Mouse (Mus musculus) heart, embryonic 12.5 days (tissue): ENCODE results near the gene Slc48a1. TPM values are rescaled to one million over a fixed set of nuclear protein-coding genes. Genes with fewer than 3 reads are reported as not detected.

ENCODE experiments used
- ATAC-seq: fragments of 200-750 bp; cut with Nextera tagmentation; 2 replicates; pipeline ENCODE4 v1.8.0; 2017; ENCODE audit warnings: moderate TSS enrichment, moderate library complexity; ENCODE audit not compliant: insufficient number of reproducible peaks, low FRiP score
- H3K27ac ChIP-seq: fragments of 300-500 bp; sonication (generic); 2 replicates; pipeline ENCODE4 v1.5.1; 2016; ENCODE audit warnings: mild to moderate bottlenecking, moderate library complexity; ENCODE audit not compliant: poor library complexity, severe bottlenecking
- H3K27me3 ChIP-seq: fragments of 300-500 bp; sonication (generic); replicated peaks from 2 replicates; pipeline ENCODE4 v1.6.1; 2016; ENCODE audit warnings: mild to moderate bottlenecking, moderate library complexity
- H3K36me3 ChIP-seq: fragments of 300-500 bp; sonication (generic); 2 replicates; pipeline ENCODE4 v1.6.1; 2016; ENCODE audit warnings: mild to moderate bottlenecking, moderate library complexity
- H3K4me1 ChIP-seq: fragments of 300-500 bp; sonication (generic); replicated peaks from 2 replicates; pipeline ENCODE4 v1.6.1; 2016; ENCODE audit warnings: mild to moderate bottlenecking
- H3K4me2 ChIP-seq: fragments of 300-500 bp; sonication (generic); 2 replicates; pipeline ENCODE4 v1.6.1; 2016; ENCODE audit warnings: mild to moderate bottlenecking, moderate library complexity
- H3K4me3 ChIP-seq: fragments of 300-500 bp; sonication (generic); 2 replicates; pipeline ENCODE4 v1.5.1; 2016; ENCODE audit warnings: mild to moderate bottlenecking
- H3K9ac ChIP-seq: fragments of 300-500 bp; sonication (generic); 2 replicates; pipeline ENCODE4 v1.6.1; 2016; ENCODE audit warnings: mild to moderate bottlenecking, moderate library complexity
- H3K9me3 ChIP-seq: fragments of 300-500 bp; sonication (generic); replicated peaks from 2 replicates; pipeline ENCODE4 v1.6.1; 2016; ENCODE audit warnings: mild to moderate bottlenecking, moderate library complexity
- WGBS: fragments of 180-500 bp; shearing (Covaris S2); methylation state at CpG from one replicate; pipeline ENCODE4 v1.1.7; 2016; 5-methylcytosine and 5-hydroxymethylcytosine counted together
- polyA plus RNA-seq: library from polyadenylated mRNA; unstranded; fragments of >200 nt; fragmentation: Nextera tagmentation; extraction: Ambion mirVana; gene quantifications from 2 replicates; pipeline ENCODE4 v1.2.1, GENCODE M21; 2016

Gene Slc48a1
- polyA plus RNA-seq, 1 experiment from 2014 or later = 55.0 TPM

DNA sequence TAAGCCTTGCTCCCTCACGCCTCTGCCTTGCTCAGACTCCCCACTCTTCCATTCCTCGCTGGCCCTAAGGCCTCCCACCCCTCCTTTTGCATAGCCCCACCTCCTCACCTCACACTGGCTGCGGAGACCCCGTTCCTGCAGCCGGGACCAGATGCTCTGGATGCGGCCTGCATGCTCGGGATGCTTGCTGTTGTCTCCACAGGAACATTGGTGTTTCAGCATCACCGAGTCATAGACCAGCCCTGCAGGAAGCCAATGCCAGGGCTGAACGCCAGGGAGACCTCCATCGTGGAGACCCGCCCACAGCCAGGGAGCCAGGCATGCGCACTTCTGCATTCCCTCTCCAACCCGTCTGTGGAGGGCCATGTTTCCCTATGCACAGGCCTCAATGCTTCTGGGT lies 24.3 kb downstream of the Slc48a1 start:
- 23% methylated on average over 13 of the region's 13 CpGs for WGBS
- H3K9me3 ChIP-seq = no peaks in the 10 kb centered on the region
- H3K4me2 ChIP-seq = peak overlapping the region; percentile 33
- no peak overlapping the region for H3K9ac ChIP-seq
- H3K4me3 ChIP-seq = peak overlapping the region; percentile 15; the same call in 1 of the 2 replicates
- H3K36me3 ChIP-seq = peaks cover 69% of the 10 kb centered on the region
- peaks cover 19% of the 10 kb centered on the region for H3K4me1 ChIP-seq
- no peak for ATAC-seq
- no peak overlapping the region for H3K27ac ChIP-seq
- H3K27me3 ChIP-seq = no peaks in the 10 kb centered on the region

DNA sequence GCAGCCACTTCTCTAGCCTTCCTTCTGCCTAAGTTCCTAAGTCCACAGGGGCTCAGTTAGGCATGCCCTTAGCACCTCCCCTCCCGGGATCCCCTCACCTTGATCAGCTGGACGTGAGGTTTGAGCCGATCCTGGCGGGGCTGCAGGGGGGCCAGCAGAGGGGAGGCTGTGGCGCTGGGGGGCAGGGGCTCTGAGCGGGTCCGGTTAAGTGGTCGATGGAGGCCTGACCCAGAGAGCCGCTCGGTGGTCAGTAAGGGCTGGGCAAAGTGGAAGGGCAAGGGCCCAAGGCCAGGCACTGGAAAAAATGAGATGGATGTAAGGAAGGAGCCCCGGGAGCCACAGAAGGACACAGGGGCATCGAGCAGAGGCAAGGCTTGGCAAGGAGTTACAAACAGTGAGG lies 29.5 kb downstream of the Slc48a1 start:
- Histone ChIP-seq H3K9ac (peak overlapping the region; percentile 3; the same call in 1 of the 2 replicates), H3K4me1 (peaks cover 10% of the 10 kb centered on the region), H3K9me3 (no peaks in the 10 kb centered on the region), H3K4me2 (no peak overlapping the region), H3K4me3 (no peak overlapping the region), H3K27ac (no peak overlapping the region), H3K27me3 (no peaks in the 10 kb centered on the region), H3K36me3 (peaks cover 64% of the 10 kb centered on the region)
- WGBS = 68% methylated on average over 12 of the region's 12 CpGs
- ATAC-seq = no peak

GRCm38 (mm10) chr15:97808532-97808931 lies 30.2 kb downstream of the Slc48a1 start:
- peaks cover 64% of the 10 kb centered on the region for H3K36me3 ChIP-seq
- no peak for ATAC-seq
- 84% methylated on average over 14 of the region's 14 CpGs for WGBS

GRCm38 (mm10) chr15:97809206-97809605 lies 30.9 kb downstream of the Slc48a1 start:
- H3K27me3 ChIP-seq = no peaks in the 10 kb centered on the region
- WGBS = 78% methylated on average over 14 of the region's 14 CpGs
- H3K27ac ChIP-seq = no peak overlapping the region
- ATAC-seq = no peak
- no peaks in the 10 kb centered on the region for H3K9me3 ChIP-seq
- peaks cover 64% of the 10 kb centered on the region for H3K36me3 ChIP-seq
- no peak overlapping the region for H3K4me3 ChIP-seq
- H3K4me1 ChIP-seq = peaks cover 24% of the 10 kb centered on the region
- no peak overlapping the region for H3K4me2 ChIP-seq
- no peak overlapping the region for H3K9ac ChIP-seq

More at GRCm38 (mm10) chr15:97808532-97808931, 30.2 kb downstream of the Slc48a1 start:
- Histone ChIP-seq H3K27ac (no peak overlapping the region), H3K9ac (no peak overlapping the region), H3K27me3 (no peaks in the 10 kb centered on the region), H3K4me3 (no peak overlapping the region), H3K9me3 (no peaks in the 10 kb centered on the region), H3K4me1 (peaks cover 17% of the 10 kb centered on the region), H3K4me2 (no peak overlapping the region)

DNA sequence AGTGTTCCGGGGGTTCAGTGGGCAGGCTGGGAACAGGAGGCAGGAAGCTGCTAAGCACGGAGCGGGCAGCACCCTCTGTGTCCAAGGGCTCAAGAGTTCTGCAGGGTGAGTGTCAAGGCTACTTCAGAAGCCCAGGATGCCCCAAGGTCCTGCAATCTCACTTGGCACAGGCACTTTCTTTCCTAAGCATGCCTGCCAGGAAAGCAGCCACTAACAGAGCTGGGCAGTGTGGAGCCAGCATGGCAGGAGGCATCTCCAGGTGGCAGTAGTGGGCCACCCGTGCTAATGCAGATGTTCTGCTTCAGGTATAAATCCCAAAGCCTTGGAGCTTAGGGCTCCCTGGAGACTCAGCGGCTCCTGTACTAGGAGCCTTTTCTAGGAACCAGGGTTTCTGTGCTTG lies 31.6 kb downstream of the Slc48a1 start:
- H3K9me3 ChIP-seq = no peaks in the 10 kb centered on the region
- H3K27me3 ChIP-seq = no peaks in the 10 kb centered on the region
- peaks cover 58% of the 10 kb centered on the region for H3K36me3 ChIP-seq
- 86% methylated on average over 5 of the region's 5 CpGs for WGBS
- peaks cover 31% of the 10 kb centered on the region for H3K4me1 ChIP-seq
- H3K9ac ChIP-seq = no peak overlapping the region
- H3K4me3 ChIP-seq = no peak overlapping the region
- no peak overlapping the region for H3K27ac ChIP-seq
- no peak overlapping the region for H3K4me2 ChIP-seq
- no peak for ATAC-seq

- Histone ChIP-seq H3K27me3 (no peaks in the 10 kb centered on the region), H3K4me2 (no peak overlapping the region), H3K4me1 (peaks cover 36% of the 10 kb centered on the region), H3K9ac (no peak overlapping the region), H3K9me3 (no peaks in the 10 kb centered on the region), H3K4me3 (no peak overlapping the region), H3K36me3 (peaks cover 55% of the 10 kb centered on the region), H3K27ac (no peak overlapping the region)
- no peak for ATAC-seq
- 82% methylated on average over 5 of the region's 5 CpGs for WGBS
These were observed 32.1 kb downstream of the Slc48a1 start for GRCm38 (mm10) chr15:97810399-97810798.

GRCm38 (mm10) chr15:97811307-97811706 lies 33.0 kb downstream of the Slc48a1 start:
- ATAC-seq = no peak
- peaks cover 54% of the 10 kb centered on the region for H3K36me3 ChIP-seq

GRCm38 (mm10) chr15:97812126-97812525 lies 33.8 kb downstream of the Slc48a1 start:
- Histone ChIP-seq H3K36me3 (peaks cover 50% of the 10 kb centered on the region), H3K4me2 (no peak overlapping the region), H3K4me3 (no peak overlapping the region), H3K9ac (peak overlapping the region; percentile 33; the same call in 1 of the 2 replicates), H3K4me1 (peaks cover 40% of the 10 kb centered on the region), H3K9me3 (no peaks in the 10 kb centered on the region; the same call in 1 of the 2 replicates), H3K27ac (no peak overlapping the region), H3K27me3 (no peaks in the 10 kb centered on the region)
- WGBS = 73% methylated on average over 6 of the region's 6 CpGs
- no peak for ATAC-seq

More at GRCm38 (mm10) chr15:97811307-97811706, 33.0 kb downstream of the Slc48a1 start:
- Histone ChIP-seq H3K27me3 (no peaks in the 10 kb centered on the region), H3K9ac (no peak overlapping the region), H3K4me3 (no peak overlapping the region), H3K27ac (no peak overlapping the region), H3K9me3 (no peaks in the 10 kb centered on the region; the same call in 1 of the 2 replicates), H3K4me1 (peaks cover 40% of the 10 kb centered on the region), H3K4me2 (no peak overlapping the region)
- 87% methylated on average over 9 of the region's 9 CpGs for WGBS

- Histone ChIP-seq H3K36me3 (peaks cover 42% of the 10 kb centered on the region), H3K27me3 (no peaks in the 10 kb centered on the region), H3K9ac (0 out of 2 replicates have a peak overlapping the region, but pooled peaks have one; percentile 33), H3K4me2 (no peak overlapping the region), H3K27ac (no peak overlapping the region), H3K4me3 (no peak overlapping the region), H3K9me3 (no peaks in the 10 kb centered on the region; the same call in 1 of the 2 replicates), H3K4me1 (peaks cover 40% of the 10 kb centered on the region)
- 73% methylated on average over 7 of the region's 7 CpGs for WGBS
- no peak for ATAC-seq
These were observed 34.6 kb downstream of the Slc48a1 start for GRCm38 (mm10) chr15:97812875-97813274.

GRCm38 (mm10) chr15:97813452-97814204 lies 35.3 kb downstream of the Slc48a1 start:
- Histone ChIP-seq H3K27ac (no peak overlapping the region), H3K4me2 (no peak overlapping the region), H3K27me3 (no peaks in the 10 kb centered on the region), H3K9me3 (no peaks in the 10 kb centered on the region; the same call in 1 of the 2 replicates), H3K4me1 (peaks cover 40% of the 10 kb centered on the region), H3K9ac (no peak overlapping the region), H3K36me3 (peaks cover 35% of the 10 kb centered on the region), H3K4me3 (no peak overlapping the region)
- ATAC-seq = 0 out of 2 replicates have a peak, but pooled peaks have one; percentile 16
- 52% methylated on average over 21 of the region's 21 CpGs for WGBS

DNA sequence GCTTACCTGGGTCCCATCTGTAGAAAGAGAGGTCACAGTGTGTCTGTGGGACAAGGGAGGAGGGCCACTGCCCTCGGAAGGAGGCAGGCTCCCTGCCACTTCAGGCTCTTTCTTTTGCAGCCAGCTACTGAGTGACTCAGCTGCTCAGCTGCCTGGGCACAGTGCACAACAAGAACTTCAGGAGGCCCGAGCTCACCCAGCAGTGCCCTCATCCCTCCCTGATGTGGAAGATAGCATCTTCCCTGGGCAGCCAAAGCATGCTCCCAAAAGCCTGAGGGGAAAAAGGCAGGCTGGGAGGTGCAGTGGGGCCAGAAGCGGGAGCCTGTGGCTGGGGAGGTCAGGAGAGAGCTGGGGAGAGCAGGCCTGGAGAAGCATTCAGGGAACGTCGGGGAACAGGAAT lies 36.4 kb downstream of the Slc48a1 start:
- Histone ChIP-seq H3K4me2 (no peak overlapping the region), H3K4me3 (no peak overlapping the region), H3K9me3 (no peaks in the 10 kb centered on the region; the same call in 1 of the 2 replicates), H3K27me3 (no peaks in the 10 kb centered on the region), H3K9ac (peak overlapping the region; percentile 15; the same call in 1 of the 2 replicates), H3K4me1 (peaks cover 40% of the 10 kb centered on the region), H3K36me3 (peaks cover 24% of the 10 kb centered on the region), H3K27ac (0 out of 2 replicates have a peak overlapping the region, but pooled peaks have one; percentile 18)
- ATAC-seq = no peak
- WGBS = 45% methylated on average over 5 of the region's 5 CpGs
